Mouse (Mus musculus) thymus, postnatal 10 days (tissue): ENCODE measurements around the gene Snrpb.

ENCODE experiments used
- DNase-seq, 2 experiments: peaks; one replicate each; pipeline ENCODE4 v3.0.0; 2021; ENCODE audit warnings: low spot score in 2 of 2

The Snrpb gene

DNA sequence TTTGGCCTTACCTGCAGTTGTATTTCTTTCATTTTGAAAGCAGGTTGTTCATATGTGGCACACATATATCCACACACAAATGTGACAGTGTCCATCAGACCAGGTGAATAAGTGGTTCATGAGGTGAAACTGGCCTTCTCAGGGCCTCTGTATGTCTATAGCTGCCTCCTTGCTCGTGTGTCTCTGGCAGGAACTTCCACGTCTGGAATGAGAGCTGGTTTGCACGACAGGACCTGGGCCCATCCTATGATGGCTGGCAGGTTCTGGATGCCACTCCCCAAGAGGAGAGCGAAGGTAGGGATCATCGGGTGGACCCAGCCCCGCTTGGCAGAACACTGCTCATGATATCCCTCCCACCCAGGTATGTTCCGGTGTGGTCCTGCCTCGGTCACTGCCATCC lies 36.2 kb downstream of the Snrpb start:
- no peak for DNase-seq

DNA sequence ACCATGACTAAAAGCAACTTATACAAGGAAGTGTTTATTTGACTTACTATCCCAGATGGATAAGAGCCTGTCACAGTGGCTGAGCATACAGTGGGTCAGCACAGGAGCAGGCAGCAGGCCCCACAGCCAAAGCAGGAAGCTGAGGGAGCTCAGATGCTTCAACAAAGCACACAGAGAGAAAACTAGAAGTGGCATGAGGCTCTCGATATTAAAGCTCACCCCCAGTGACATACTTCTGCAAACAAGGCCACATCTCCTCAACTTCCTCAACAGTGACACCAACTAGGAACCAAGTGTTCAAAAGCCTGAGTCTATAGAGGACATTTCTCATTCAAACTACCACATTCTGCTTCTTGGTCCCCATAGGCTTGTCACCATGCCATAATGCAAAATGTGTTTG lies 49.5 kb downstream of the Snrpb start:
- no peak for DNase-seq

DNA sequence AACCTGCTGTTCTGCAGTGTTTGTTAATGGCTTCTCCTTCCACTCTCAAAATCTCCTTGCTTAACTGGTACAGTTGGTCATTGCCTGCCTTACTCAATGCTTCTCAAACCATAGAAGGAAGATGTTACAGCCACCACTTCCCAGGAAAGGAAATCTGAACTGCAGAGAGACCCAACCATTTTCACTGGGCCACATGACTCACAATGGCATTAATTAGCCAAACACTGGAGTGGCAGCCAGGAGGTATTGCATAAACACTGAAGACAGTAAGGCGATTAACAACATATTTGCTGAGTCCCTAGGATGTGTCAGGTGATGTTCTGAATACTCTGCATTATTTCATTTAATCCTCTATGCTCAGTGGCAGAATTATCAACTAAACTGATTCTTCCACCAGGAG lies 53.1 kb downstream of the Snrpb start:
- DNase-seq = no peak

DNA sequence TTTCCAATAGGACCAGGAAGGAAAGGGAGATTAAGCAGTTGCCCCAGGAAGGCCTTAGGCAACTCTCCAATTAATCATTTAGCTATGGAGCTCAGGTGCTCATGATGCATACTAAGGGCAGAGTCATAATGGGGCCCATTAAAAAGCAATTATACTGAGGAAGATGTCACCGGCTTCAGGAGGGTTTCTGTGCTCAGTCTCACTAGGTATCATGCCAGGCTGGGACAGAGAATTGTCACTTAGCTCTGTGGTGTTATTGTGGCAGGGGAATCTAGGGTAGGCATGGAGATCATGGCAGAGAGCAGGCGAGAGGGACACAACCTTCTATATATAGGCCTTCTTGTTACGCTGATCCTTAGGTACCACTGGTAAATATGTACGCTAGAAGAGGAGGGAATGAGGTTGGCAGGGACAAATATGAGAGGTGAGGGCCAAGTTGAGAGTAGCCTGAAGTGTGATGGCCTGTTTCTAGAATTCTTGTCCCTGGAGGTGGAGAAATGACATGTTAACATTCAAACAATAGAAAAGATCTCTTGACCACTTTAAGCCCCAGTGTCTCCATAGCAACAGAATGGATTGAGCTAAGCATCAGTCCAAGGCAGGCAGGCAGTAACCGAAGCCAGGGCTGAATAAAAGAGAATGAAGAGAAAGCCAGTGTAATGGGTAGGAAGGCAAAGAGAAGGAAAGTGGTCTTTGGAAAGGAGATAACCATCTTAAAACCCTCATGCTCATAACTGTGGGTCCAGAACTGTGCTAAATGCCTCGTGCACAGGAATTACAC lies 53.7 kb downstream of the Snrpb start:
- no peak for DNase-seq
